Mouse (Mus musculus) lung, embryonic 16.5 days (tissue): Measurements from ENCODE around the gene Eif5a2. TPM values are rescaled to one million over a fixed set of nuclear protein-coding genes. Genes with fewer than 3 reads are reported as not detected.
"Not testable (repeated sequence)": the region's sequence is repeated elsewhere in the genome, so short reads cannot be mapped to it uniquely, and the experiment has no call there.

ENCODE experiments used
- ATAC-seq: fragments of 200-750 bp; cut with Nextera tagmentation; 2 replicates; pipeline ENCODE4 v1.8.0; 2017; ENCODE audit warnings: low read depth, mild to moderate bottlenecking, moderate library complexity
- H3K27ac ChIP-seq: fragments of 300-500 bp; sonication (generic); 2 replicates; pipeline ENCODE4 v1.5.1; 2014; ENCODE audit warnings: mild to moderate bottlenecking, control low read depth, low read length
- H3K27me3 ChIP-seq: fragments of 300-500 bp; sonication (generic); 2 replicates; pipeline ENCODE4 v1.6.1; 2014; ENCODE audit warnings: low read depth, low read length, mixed read lengths; ENCODE audit not compliant: control insufficient read depth, insufficient read depth
- H3K36me3 ChIP-seq: fragments of 300-500 bp; sonication (generic); 2 replicates; pipeline ENCODE4 v1.6.1; 2014; ENCODE audit warnings: low read length; ENCODE audit not compliant: control insufficient read depth, insufficient read depth
- H3K4me1 ChIP-seq: fragments of 300-500 bp; sonication (generic); replicated peaks from 2 replicates; pipeline ENCODE4 v1.6.1; 2014; ENCODE audit warnings: low read length, mixed read lengths; ENCODE audit not compliant: control insufficient read depth, insufficient read depth
- H3K4me2 ChIP-seq: fragments of 300-500 bp; sonication (generic); 2 replicates; pipeline ENCODE4 v1.6.1; 2014; ENCODE audit warnings: low read depth, low read length, control low read depth
- H3K4me3 ChIP-seq: fragments of 300-500 bp; sonication (generic); 2 replicates; pipeline ENCODE4 v1.5.1; 2014; ENCODE audit warnings: mild to moderate bottlenecking, low read length, control low read depth
- H3K9ac ChIP-seq: fragments of 300-500 bp; sonication (generic); 2 replicates; pipeline ENCODE4 v1.6.1; 2014; ENCODE audit warnings: low read length, control low read depth
- H3K9me3 ChIP-seq: fragments of 300-500 bp; sonication (generic); 2 replicates; pipeline ENCODE4 v1.6.1; 2016; ENCODE audit warnings: low read length; ENCODE audit not compliant: control insufficient read depth
- WGBS: fragments of 180-500 bp; shearing (Covaris S2); extraction: QIAGEN DNeasy Blood & Tissue Kit; methylation state at CpG from one replicate; pipeline ENCODE4 v1.1.7; 2014; 5-methylcytosine and 5-hydroxymethylcytosine counted together
- polyA plus RNA-seq: library from polyadenylated mRNA; unstranded; fragments of >200 nt; fragmentation: Nextera tagmentation; extraction: Ambion mirVana; gene quantifications from 2 replicates; pipeline ENCODE4 v1.2.1, GENCODE M21; 2015

Gene Eif5a2
- polyA plus RNA-seq, 1 experiment from 2014 or later: 9.7 TPM

GRCm38 (mm10) chr3:28761225-28761789 lies 19.8 kb upstream of the Eif5a2 start:
- Histone ChIP-seq H3K9me3 (no peaks in the 10 kb centered on the region), H3K27ac (no peak overlapping the region), H3K4me2 (no peak overlapping the region), H3K36me3 (no peaks in the 10 kb centered on the region), H3K4me1 (no peaks in the 10 kb centered on the region), H3K27me3 (no peaks in the 10 kb centered on the region), H3K4me3 (no peak overlapping the region), H3K9ac (no peak overlapping the region)
- 81% methylated on average over 8 of the region's 8 CpGs for WGBS
- ATAC-seq: no peak

- Histone ChIP-seq H3K9ac (no peak overlapping the region), H3K27me3 (no peaks in the 10 kb centered on the region), H3K27ac (peak overlapping the region; percentile 88), H3K4me1 (no peaks in the 10 kb centered on the region), H3K4me3 (no peak overlapping the region), H3K9me3 (no peaks in the 10 kb centered on the region), H3K4me2 (no peak overlapping the region), H3K36me3 (no peaks in the 10 kb centered on the region)
- ATAC-seq: peak; percentile 91
- 60% methylated on average over 4 of the region's 4 CpGs for WGBS
Measured at GRCm38 (mm10) chr3:28766935-28767334, 14.1 kb upstream of the Eif5a2 start.

GRCm38 (mm10) chr3:28768222-28768621 lies 12.9 kb upstream of the Eif5a2 start:
- WGBS: 60% methylated on average over 3 of the region's 3 CpGs
- H3K4me1 ChIP-seq: no peaks in the 10 kb centered on the region
- no peaks in the 10 kb centered on the region for H3K36me3 ChIP-seq
- H3K9me3 ChIP-seq: no peaks in the 10 kb centered on the region
- peak; percentile 77 for ATAC-seq
- H3K4me3 ChIP-seq: no peak overlapping the region
- no peak overlapping the region for H3K4me2 ChIP-seq
- peak overlapping the region; percentile 77 for H3K27ac ChIP-seq
- H3K9ac ChIP-seq: no peak overlapping the region
- no peaks in the 10 kb centered on the region for H3K27me3 ChIP-seq

GRCm38 (mm10) chr3:28772919-28773318 lies 8.2 kb upstream of the Eif5a2 start:
- not testable (repeated sequence) for H3K36me3 ChIP-seq, H3K4me2 ChIP-seq, H3K9me3 ChIP-seq, H3K4me1 ChIP-seq, H3K4me3 ChIP-seq, H3K27me3 ChIP-seq, ATAC-seq, H3K27ac ChIP-seq, H3K9ac ChIP-seq
- WGBS: 57% methylated on average over 4 of the region's 4 CpGs

- no peaks in the 10 kb centered on the region for H3K36me3 ChIP-seq
- no peak overlapping the region for H3K4me2 ChIP-seq
- no peak for ATAC-seq
- WGBS: 78% methylated on average over 7 of the region's 7 CpGs
- H3K4me1 ChIP-seq: no peaks in the 10 kb centered on the region
- no peak overlapping the region for H3K27ac ChIP-seq
- no peak overlapping the region for H3K4me3 ChIP-seq
- H3K9ac ChIP-seq: no peak overlapping the region
- H3K9me3 ChIP-seq: no peaks in the 10 kb centered on the region
- H3K27me3 ChIP-seq: no peaks in the 10 kb centered on the region
Measured at GRCm38 (mm10) chr3:28775361-28775760, 5.7 kb upstream of the Eif5a2 start.

GRCm38 (mm10) chr3:28775958-28776357 lies 5.1 kb upstream of the Eif5a2 start:
- no peaks in the 10 kb centered on the region for H3K36me3 ChIP-seq
- WGBS: 62% methylated on average over 1 of the region's 1 CpGs
- ATAC-seq: no peak
- H3K27ac ChIP-seq: no peak overlapping the region
- no peak overlapping the region for H3K9ac ChIP-seq
- no peak overlapping the region for H3K4me3 ChIP-seq
- H3K4me2 ChIP-seq: no peak overlapping the region
- no peaks in the 10 kb centered on the region for H3K27me3 ChIP-seq
- no peaks in the 10 kb centered on the region for H3K9me3 ChIP-seq
- H3K4me1 ChIP-seq: peaks cover 3% of the 10 kb centered on the region; the same call in 1 of the 2 replicates

- Histone ChIP-seq H3K27me3 (no peaks in the 10 kb centered on the region), H3K9me3 (no peaks in the 10 kb centered on the region), H3K4me2 (no peak overlapping the region), H3K36me3 (no peaks in the 10 kb centered on the region), H3K9ac (no peak overlapping the region), H3K4me1 (peaks cover 3% of the 10 kb centered on the region; the same call in 1 of the 2 replicates), H3K4me3 (no peak overlapping the region), H3K27ac (no peak overlapping the region)
- 65% methylated on average over 1 of the region's 1 CpGs for WGBS
- ATAC-seq: no peak
Measured at GRCm38 (mm10) chr3:28776491-28776890, 4.6 kb upstream of the Eif5a2 start.

- no peaks in the 10 kb centered on the region for H3K9me3 ChIP-seq
- peak overlapping the region; percentile 99 for H3K4me2 ChIP-seq
- peak overlapping the region; percentile 86 for H3K4me3 ChIP-seq
- no peak overlapping the region for H3K27ac ChIP-seq
- H3K36me3 ChIP-seq: no peaks in the 10 kb centered on the region
- H3K9ac ChIP-seq: no peak overlapping the region
- no peaks in the 10 kb centered on the region for H3K27me3 ChIP-seq
- WGBS: 74% methylated on average over 9 of the region's 9 CpGs
- H3K4me1 ChIP-seq: peaks cover 7% of the 10 kb centered on the region; the same call in 1 of the 2 replicates
- ATAC-seq: peak; percentile 8; the same call in 1 of the 2 replicates
Measured at GRCm38 (mm10) chr3:28780511-28780910, 565 bp upstream of the Eif5a2 start.

GRCm38 (mm10) chr3:28781422-28781821 lies 346 bp downstream of the Eif5a2 start:
- Histone ChIP-seq H3K4me1 (peaks cover 7% of the 10 kb centered on the region; the same call in 1 of the 2 replicates), H3K4me2 (peak overlapping the region; percentile 99), H3K9ac (peak overlapping the region; percentile 77), H3K27ac (no peak overlapping the region), H3K9me3 (no peaks in the 10 kb centered on the region), H3K27me3 (no peaks in the 10 kb centered on the region), H3K4me3 (peak overlapping the region; percentile 86), H3K36me3 (no peaks in the 10 kb centered on the region)
- ATAC-seq: peak; percentile 9; the same call in 1 of the 2 replicates
- under 1% methylated on average over 40 of the region's 41 CpGs for WGBS
